Mouse (Mus musculus): Measurements from ENCODE around the gene Foxr1. TPM values are rescaled to one million over a fixed set of nuclear protein-coding genes. Genes with fewer than 3 reads are reported as not detected.
"Not testable (repeated sequence)": the region's sequence is repeated elsewhere in the genome, so short reads cannot be mapped to it uniquely, and the experiment has no call there.

Foxr1 gene
- polyA plus RNA-seq, 1 experiment from 2014 or later = not detected

GRCm38 (mm10) chr9:44474327-44474726 is 33.4 kb upstream of the Foxr1 start:
- Histone ChIP-seq H3K9ac (no peak overlapping the region; the same call in 1 of the 2 replicates), H3K4me3 (no peak overlapping the region), H3K27ac (no peak overlapping the region), H3K4me2 (no peak overlapping the region), H3K9me3 (no peaks in the 10 kb centered on the region), H3K4me1 (peaks cover 10% of the 10 kb centered on the region), H3K36me3 (no peaks in the 10 kb centered on the region), H3K27me3 (no peaks in the 10 kb centered on the region)
- ATAC-seq (ENCODE audit: borderline replicate concordance, extremely low read depth, low FRiP score, low TSS enrichment) = no peak
- 26% methylated on average over 1 of the region's 1 CpGs for WGBS

GRCm38 (mm10) chr9:44473184-44473583 is 32.2 kb upstream of the Foxr1 start:
- Histone ChIP-seq H3K36me3 (no peaks in the 10 kb centered on the region), H3K4me2 (no peak overlapping the region), H3K4me3 (no peak overlapping the region), H3K27me3 (no peaks in the 10 kb centered on the region), H3K27ac (no peak overlapping the region), H3K9me3 (no peaks in the 10 kb centered on the region), H3K9ac (no peak overlapping the region), H3K4me1 (peaks cover 10% of the 10 kb centered on the region)
- WGBS = 47% methylated on average over 3 of the region's 3 CpGs
- no peak for ATAC-seq (ENCODE audit: borderline replicate concordance, extremely low read depth, low FRiP score, low TSS enrichment)

GRCm38 (mm10) chr9:44468800-44469199 is 27.9 kb upstream of the Foxr1 start:
- Histone ChIP-seq H3K27ac (no peak overlapping the region), H3K27me3 (no peaks in the 10 kb centered on the region), H3K36me3 (no peaks in the 10 kb centered on the region), H3K4me1 (no peaks in the 10 kb centered on the region), H3K9me3 (no peaks in the 10 kb centered on the region), H3K9ac (no peak overlapping the region), H3K4me3 (no peak overlapping the region), H3K4me2 (no peak overlapping the region)
- WGBS = 40% methylated on average over 2 of the region's 2 CpGs
- ATAC-seq (ENCODE audit: borderline replicate concordance, extremely low read depth, low FRiP score, low TSS enrichment) = no peak

- Histone ChIP-seq H3K27me3 (no peaks in the 10 kb centered on the region), H3K4me1 (no peaks in the 10 kb centered on the region), H3K36me3 (no peaks in the 10 kb centered on the region), H3K4me3 (no peak overlapping the region), H3K4me2 (no peak overlapping the region), H3K9me3 (no peaks in the 10 kb centered on the region), H3K9ac (no peak overlapping the region), H3K27ac (no peak overlapping the region)
- 49% methylated on average over 7 of the region's 7 CpGs for WGBS
- no peak for ATAC-seq (ENCODE audit: borderline replicate concordance, extremely low read depth, low FRiP score, low TSS enrichment)
Measured at GRCm38 (mm10) chr9:44468224-44468623, 27.3 kb upstream of the Foxr1 start.

GRCm38 (mm10) chr9:44461950-44462349 is 21.0 kb upstream of the Foxr1 start:
- H3K9ac ChIP-seq = no peak overlapping the region
- H3K4me1 ChIP-seq = no peaks in the 10 kb centered on the region
- no peaks in the 10 kb centered on the region for H3K36me3 ChIP-seq
- H3K4me3 ChIP-seq = no peak overlapping the region
- H3K27me3 ChIP-seq = peaks cover 5% of the 10 kb centered on the region; the same call in 1 of the 2 replicates
- no peak overlapping the region for H3K4me2 ChIP-seq
- no peaks in the 10 kb centered on the region for H3K9me3 ChIP-seq
- H3K27ac ChIP-seq = no peak overlapping the region
- no peak for ATAC-seq (ENCODE audit: borderline replicate concordance, extremely low read depth, low FRiP score, low TSS enrichment)
- WGBS = 55% methylated on average over 5 of the region's 5 CpGs

GRCm38 (mm10) chr9:44457035-44457742 is 16.3 kb upstream of the Foxr1 start:
- peaks cover 11% of the 10 kb centered on the region for H3K27me3 ChIP-seq

GRCm38 (mm10) chr9:44454891-44455220 is 13.9 kb upstream of the Foxr1 start, which contains the start of gene Upk2:
Upk2 (minus strand) TSS chr9:44454976.
- WGBS = 23% methylated on average over 4 of the region's 4 CpGs

More at GRCm38 (mm10) chr9:44457035-44457742, 16.3 kb upstream of the Foxr1 start:
- Histone ChIP-seq H3K4me1 (0 out of 2 replicates have a peak, but pooled peaks cover 7% of the 10 kb centered on the region), H3K27ac (no peak overlapping the region), H3K4me2 (no peak overlapping the region), H3K4me3 (no peak overlapping the region), H3K9me3 (no peaks in the 10 kb centered on the region), H3K9ac (no peak overlapping the region), H3K36me3 (no peaks in the 10 kb centered on the region)
- no peak for ATAC-seq (ENCODE audit: borderline replicate concordance, extremely low read depth, low FRiP score, low TSS enrichment)
- WGBS = 9% methylated on average over 11 of the region's 11 CpGs

GRCm38 (mm10) chr9:44454132-44454890 is 13.4 kb upstream of the Foxr1 start:
- 8% methylated on average over 14 of the region's 14 CpGs for WGBS

More at GRCm38 (mm10) chr9:44454891-44455220, 13.9 kb upstream of the Foxr1 start, which contains the start of gene Upk2:
- Histone ChIP-seq H3K27ac (no peak within 1 kb of the TSS), H3K9ac (no peak within 1 kb of the TSS), H3K9me3 (no peaks in the 10 kb centered on the region), H3K4me3 (no peak within 1 kb of the TSS), H3K27me3 (peaks cover 11% of the 10 kb centered on the region), H3K4me2 (peak within 1 kb of the TSS; percentile 10; the same call in 1 of the 2 replicates), H3K36me3 (no peaks in the 10 kb centered on the region), H3K4me1 (0 out of 2 replicates have a peak, but pooled peaks cover 7% of the 10 kb centered on the region)
- ATAC-seq (ENCODE audit: borderline replicate concordance, extremely low read depth, low FRiP score, low TSS enrichment) = 0 out of 2 replicates have a peak, but pooled peaks have one; percentile 5

GRCm38 (mm10) chr9:44450387-44450786 is 9.5 kb upstream of the Foxr1 start:
- Histone ChIP-seq H3K27me3 (peaks cover 6% of the 10 kb centered on the region), H3K4me2 (no peak overlapping the region), H3K4me1 (0 out of 2 replicates have a peak, but pooled peaks cover 7% of the 10 kb centered on the region), H3K9ac (no peak overlapping the region), H3K27ac (no peak overlapping the region), H3K36me3 (no peaks in the 10 kb centered on the region), H3K4me3 (no peak overlapping the region), H3K9me3 (no peaks in the 10 kb centered on the region)
- ATAC-seq (ENCODE audit: borderline replicate concordance, extremely low read depth, low FRiP score, low TSS enrichment) = no peak

More at GRCm38 (mm10) chr9:44454132-44454890, 13.4 kb upstream of the Foxr1 start:
- no peaks in the 10 kb centered on the region for H3K9me3 ChIP-seq
- no peak overlapping the region for H3K4me3 ChIP-seq
- H3K27me3 ChIP-seq = peaks cover 11% of the 10 kb centered on the region
- peak; percentile 76 for ATAC-seq (ENCODE audit: borderline replicate concordance, extremely low read depth, low FRiP score, low TSS enrichment)
- no peak overlapping the region for H3K9ac ChIP-seq
- peak overlapping the region; percentile 10; the same call in 1 of the 2 replicates for H3K4me2 ChIP-seq
- H3K27ac ChIP-seq = no peak overlapping the region
- H3K36me3 ChIP-seq = no peaks in the 10 kb centered on the region
- H3K4me1 ChIP-seq = 0 out of 2 replicates have a peak, but pooled peaks cover 7% of the 10 kb centered on the region

GRCm38 (mm10) chr9:44444402-44445025 is 3.6 kb upstream of the Foxr1 start:
- not testable (repeated sequence) for H3K27me3 ChIP-seq; H3K4me2 ChIP-seq; H3K27ac ChIP-seq; ATAC-seq (ENCODE audit: borderline replicate concordance, extremely low read depth, low FRiP score, low TSS enrichment); H3K9me3 ChIP-seq; H3K4me3 ChIP-seq; H3K4me1 ChIP-seq; H3K9ac ChIP-seq; H3K36me3 ChIP-seq
- 77% methylated on average over 7 of the region's 7 CpGs for WGBS

- no peak for ATAC-seq (ENCODE audit: borderline replicate concordance, extremely low read depth, low FRiP score, low TSS enrichment)
- no peak overlapping the region for H3K9ac ChIP-seq
- 79% methylated on average over 6 of the region's 6 CpGs for WGBS
- H3K4me1 ChIP-seq = no peaks in the 10 kb centered on the region
- H3K36me3 ChIP-seq = no peaks in the 10 kb centered on the region
- no peaks in the 10 kb centered on the region for H3K27me3 ChIP-seq
- no peak overlapping the region for H3K4me2 ChIP-seq
- H3K4me3 ChIP-seq = no peak overlapping the region
- H3K9me3 ChIP-seq = no peaks in the 10 kb centered on the region
- no peak overlapping the region for H3K27ac ChIP-seq
Measured at GRCm38 (mm10) chr9:44435747-44436146, 5.2 kb downstream of the Foxr1 start.
